Comparison of ENCODE assay signal across 13 mouse cellular contexts in genomic region chr2:32983617-32984016, GRCm38 (mm10).
"Had no signal": no experiment of that assay in that cellular context is flagged by ENCODE, and none has a peak within 500 bp of the region (broad histone marks: within the 10 kb centered on the region; RNA-seq: fewer than 3 reads in every experiment).

No protein-coding gene starts in this region.

- H3K9ac ChIP-seq: liver, embryonic 14.5 days; lung, embryonic 14.5 days; neural tube, embryonic 12.5 days had no signal

- H3K27me3 ChIP-seq: limb, embryonic 13.5 days; neural tube, embryonic 12.5 days had no signal

- H3K27ac ChIP-seq: limb, embryonic 13.5 days; liver, embryonic 14.5 days; midbrain, embryonic 10.5 days; neural tube, embryonic 12.5 days had no signal

- H3K36me3 ChIP-seq: limb, embryonic 13.5 days; neural tube, embryonic 12.5 days had no signal

- DNase-seq: kidney, adult 8-10 months; kidney, postnatal 4 days; lung, embryonic 14.5 days; lung, postnatal 10 days; lung, postnatal 4 days; midbrain, embryonic 14.5 days; spleen, adult 18-20 months; thymus, adult 18-20 months; thymus, postnatal 14 days had no signal

- H3K9me3 ChIP-seq: limb, embryonic 13.5 days; midbrain, embryonic 10.5 days; neural tube, embryonic 12.5 days had no signal
